Mouse (Mus musculus) kidney, postnatal 0 days (tissue): ENCODE data around the gene Satb1. TPM values are rescaled to one million over a fixed set of nuclear protein-coding genes. Genes with fewer than 3 reads are reported as not detected.

Experiments
- ATAC-seq: fragments of 200-750 bp; cut with Nextera tagmentation; replicated peaks from 2 replicates; pipeline ENCODE4 v1.8.0; 2017; ENCODE audit warnings: low read depth, moderate number of reproducible peaks, moderate TSS enrichment, moderate library complexity; ENCODE audit not compliant: low FRiP score
- DNase-seq: peaks from one replicate; pipeline ENCODE4 v3.0.0-alpha.2; 2016; ENCODE audit warnings: low spot score
- H3K27ac ChIP-seq: fragments of 300-500 bp; sonication (generic); 2 replicates; pipeline ENCODE4 v1.5.1; 2014; ENCODE audit warnings: mild to moderate bottlenecking
- H3K27me3 ChIP-seq: fragments of 300-500 bp; sonication (generic); 2 replicates; pipeline ENCODE4 v1.6.1; 2014; ENCODE audit warnings: low read length, mixed read lengths; ENCODE audit not compliant: insufficient read depth
- H3K36me3 ChIP-seq: fragments of 300-500 bp; sonication (generic); 2 replicates; pipeline ENCODE4 v1.6.1; 2014; ENCODE audit warnings: low read length, mixed read lengths; ENCODE audit not compliant: insufficient read depth
- H3K4me1 ChIP-seq: fragments of 300-500 bp; sonication (generic); replicated peaks from 2 replicates; pipeline ENCODE4 v1.6.1; 2014; ENCODE audit warnings: antibody characterized with exemption, low read length, mixed read lengths; ENCODE audit not compliant: insufficient read depth
- H3K4me2 ChIP-seq: fragments of 300-500 bp; sonication (generic); 2 replicates; pipeline ENCODE4 v1.6.1; 2014; ENCODE audit warnings: mild to moderate bottlenecking, low read length, moderate library complexity, mixed read lengths
- H3K4me3 ChIP-seq: fragments of 300-500 bp; sonication (generic); replicated peaks from 2 replicates; pipeline ENCODE4 v1.5.1; 2014; ENCODE audit warnings: low read depth, low read length
- H3K9ac ChIP-seq: fragments of 300-500 bp; sonication (generic); 2 replicates; pipeline ENCODE4 v1.6.1; 2014; ENCODE audit warnings: low read depth, low read length
- H3K9me3 ChIP-seq: fragments of 300-500 bp; sonication (generic); replicated peaks from 2 replicates; pipeline ENCODE4 v1.6.1; 2016; ENCODE audit warnings: low read length, inconsistent platforms, mixed read lengths
- CTCF ChIP-seq: IDR thresholded peaks from 2 replicates; pipeline ENCODE4 v1.5.1; 2016; ENCODE audit warnings: antibody characterized with exemption, low read depth, mild to moderate bottlenecking, moderate library complexity
- WGBS: fragments of 180-500 bp; shearing (Covaris S2); extraction: QIAGEN DNeasy Blood & Tissue Kit; methylation state at CpG from one replicate; pipeline ENCODE4 v1.1.7; 2014; 5-methylcytosine and 5-hydroxymethylcytosine counted together
- polyA plus RNA-seq: library from polyadenylated mRNA; unstranded; fragments of >200 nt; fragmentation: Nextera tagmentation; extraction: Ambion mirVana; gene quantifications from 2 replicates; pipeline ENCODE4 v1.2.1, GENCODE M21; 2015

Satb1 gene
- polyA plus RNA-seq, 1 experiment from 2014 or later, result 5.5 TPM

GRCm38 (mm10) chr17:51876471-51876870 lies 43.4 kb upstream of the Satb1 start:
- no peak overlapping the region for H3K4me2 ChIP-seq
- H3K27ac ChIP-seq, result no peak overlapping the region

GRCm38 (mm10) chr17:51857616-51858015 lies 24.5 kb upstream of the Satb1 start:
- TF ChIP-seq CTCF, result no peak
- Histone ChIP-seq H3K27ac (no peak overlapping the region), H3K9ac (no peak overlapping the region), H3K27me3 (no peaks in the 10 kb centered on the region), H3K9me3 (no peaks in the 10 kb centered on the region), H3K36me3 (no peaks in the 10 kb centered on the region), H3K4me3 (no peak overlapping the region), H3K4me2 (no peak overlapping the region), H3K4me1 (no peaks in the 10 kb centered on the region)
- ATAC-seq, result no peak
- WGBS, result 88% methylated on average over 4 of the region's 4 CpGs
- DNase-seq, result no peak

More at GRCm38 (mm10) chr17:51876471-51876870, 43.4 kb upstream of the Satb1 start:
- 88% methylated on average over 5 of the region's 5 CpGs for WGBS
- ATAC-seq (no peak), DNase-seq (no peak)
- Histone ChIP-seq H3K4me3 (no peak overlapping the region), H3K27me3 (no peaks in the 10 kb centered on the region), H3K4me1 (no peaks in the 10 kb centered on the region), H3K9me3 (no peaks in the 10 kb centered on the region), H3K36me3 (no peaks in the 10 kb centered on the region), H3K9ac (no peak overlapping the region)
- no peak for TF ChIP-seq CTCF

GRCm38 (mm10) chr17:51856332-51856731 lies 23.2 kb upstream of the Satb1 start:
- WGBS, result 80% methylated on average over 3 of the region's 3 CpGs
- H3K36me3 ChIP-seq, result no peaks in the 10 kb centered on the region

GRCm38 (mm10) chr17:51855261-51855660 lies 22.2 kb upstream of the Satb1 start:
- WGBS, result 85% methylated on average over 3 of the region's 3 CpGs
- no peaks in the 10 kb centered on the region for H3K36me3 ChIP-seq
- ATAC-seq (no peak), DNase-seq (no peak)
- no peaks in the 10 kb centered on the region for H3K9me3 ChIP-seq
- no peak overlapping the region for H3K4me2 ChIP-seq
- no peak overlapping the region for H3K27ac ChIP-seq
- no peaks in the 10 kb centered on the region for H3K27me3 ChIP-seq
- H3K4me3 ChIP-seq, result no peak overlapping the region
- no peaks in the 10 kb centered on the region for H3K4me1 ChIP-seq
- H3K9ac ChIP-seq, result no peak overlapping the region
- no peak for TF ChIP-seq CTCF

More at GRCm38 (mm10) chr17:51856332-51856731, 23.2 kb upstream of the Satb1 start:
- no peaks in the 10 kb centered on the region for H3K9me3 ChIP-seq
- no peak overlapping the region for H3K27ac ChIP-seq
- H3K9ac ChIP-seq, result no peak overlapping the region
- ATAC-seq, result no peak
- H3K27me3 ChIP-seq, result no peaks in the 10 kb centered on the region
- no peak for DNase-seq
- TF ChIP-seq CTCF, result no peak
- H3K4me3 ChIP-seq, result no peak overlapping the region
- H3K4me2 ChIP-seq, result no peak overlapping the region
- H3K4me1 ChIP-seq, result no peaks in the 10 kb centered on the region

- Histone ChIP-seq H3K4me1 (no peaks in the 10 kb centered on the region), H3K9me3 (no peaks in the 10 kb centered on the region), H3K27me3 (no peaks in the 10 kb centered on the region), H3K4me3 (no peak overlapping the region), H3K4me2 (no peak overlapping the region), H3K36me3 (no peaks in the 10 kb centered on the region), H3K9ac (no peak overlapping the region), H3K27ac (no peak overlapping the region)
- TF ChIP-seq CTCF, result no peak
- 80% methylated on average over 5 of the region's 5 CpGs for WGBS
- ATAC-seq, result no peak
- DNase-seq, result no peak
These were observed 20.9 kb upstream of the Satb1 start for GRCm38 (mm10) chr17:51853952-51854351.

GRCm38 (mm10) chr17:51840596-51840995 lies 7.5 kb upstream of the Satb1 start:
- no peak overlapping the region for H3K27ac ChIP-seq
- no peak for ATAC-seq
- no peaks in the 10 kb centered on the region for H3K9me3 ChIP-seq
- H3K9ac ChIP-seq, result no peak overlapping the region
- WGBS, result 68% methylated on average over 6 of the region's 6 CpGs
- H3K27me3 ChIP-seq, result peaks cover 5% of the 10 kb centered on the region; the same call in 1 of the 2 replicates
- no peak for DNase-seq
- H3K4me3 ChIP-seq, result no peak overlapping the region
- H3K4me1 ChIP-seq, result no peaks in the 10 kb centered on the region
- no peak overlapping the region for H3K4me2 ChIP-seq
- H3K36me3 ChIP-seq, result no peaks in the 10 kb centered on the region
- no peak for TF ChIP-seq CTCF

GRCm38 (mm10) chr17:51839484-51839883 lies 6.4 kb upstream of the Satb1 start:
- 83% methylated on average over 5 of the region's 5 CpGs for WGBS
- TF ChIP-seq CTCF, result no peak
- DNase-seq (no peak), ATAC-seq (no peak)
- Histone ChIP-seq H3K4me1 (no peaks in the 10 kb centered on the region), H3K9ac (no peak overlapping the region), H3K9me3 (no peaks in the 10 kb centered on the region), H3K4me2 (no peak overlapping the region), H3K27ac (no peak overlapping the region), H3K4me3 (no peak overlapping the region), H3K27me3 (peaks cover 13% of the 10 kb centered on the region), H3K36me3 (no peaks in the 10 kb centered on the region)
